Mouse (Mus musculus) lung, adult 2 months (tissue): ENCODE results near the gene Nos1ap.

Experiments used
- CTCF ChIP-seq: fragments of 200-500 bp; IDR thresholded peaks from 2 replicates; pipeline ENCODE4 v1.5.1; 2011; ENCODE audit warnings: mild to moderate bottlenecking, low read length, control low read depth; ENCODE audit not compliant: insufficient read depth
- POLR2A ChIP-seq: fragments of 200-500 bp; IDR thresholded peaks from 2 replicates; pipeline ENCODE4 v1.6.1; 2011; ENCODE audit warnings: low read depth, mild to moderate bottlenecking, control low read depth, low read length, borderline replicate concordance; ENCODE audit errors: extremely low read depth

DNA sequence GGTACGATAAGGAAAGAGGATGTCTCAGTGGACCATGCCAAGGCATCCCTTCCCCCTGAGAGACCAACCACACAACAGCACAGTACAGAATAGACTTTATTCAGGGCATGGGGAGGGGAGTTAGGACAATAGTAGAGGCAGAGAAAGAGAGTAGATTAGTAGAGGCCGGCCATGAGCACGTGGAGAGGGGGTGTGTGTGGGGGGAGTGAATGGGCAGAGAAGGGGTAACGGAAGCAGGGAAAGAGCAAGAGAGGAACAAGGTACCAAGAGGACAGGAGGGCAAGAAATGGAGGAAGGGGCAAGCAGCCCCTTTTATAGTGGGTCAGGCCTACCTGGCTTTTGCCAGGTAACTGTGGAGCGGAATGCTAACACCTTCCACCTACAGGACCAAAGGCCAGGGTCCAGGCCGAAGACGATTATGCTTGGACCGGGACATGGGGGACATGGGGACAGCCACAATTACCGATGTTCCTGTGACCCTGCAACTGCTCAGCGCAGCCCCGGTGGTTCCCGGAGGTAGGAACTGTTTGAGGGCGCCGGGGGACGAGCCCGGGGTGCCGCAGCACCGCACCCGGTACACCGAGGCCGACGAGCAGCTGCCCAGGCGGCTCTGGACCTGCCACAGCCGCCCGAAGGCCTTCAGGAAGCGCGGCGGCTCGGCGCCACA, 334.6 kb downstream of the Nos1ap start:
- TF ChIP-seq CTCF (no peak), POLR2A (no peak)
